Mouse (Mus musculus) MEL (cell line): ENCODE results near the gene Ephb2. TPM values are rescaled to one million over a fixed set of nuclear protein-coding genes. Genes with fewer than 3 reads are reported as not detected.

Source experiments
- DNase-seq: peaks from one replicate; pipeline ENCODE4 v3.0.0; 2011; ENCODE audit warnings: low read depth, low spot score
- H3K27ac ChIP-seq: 2 replicates; pipeline ENCODE4 v1.5.1; 2012; ENCODE audit warnings: low read depth, mild to moderate bottlenecking, control low read depth, low read length, moderate library complexity; ENCODE audit not compliant: control insufficient read depth
- H3K27me3 ChIP-seq, 2 experiments: fragments of 150-350 bp in 1 of 2; sonication (generic) in 1 of 2; 2 replicates each; pipeline ENCODE4 v1.6.1; 2012; ENCODE audit warnings: low read length in 2 of 2, mild to moderate bottlenecking in 2 of 2, improper control_type of control experiment in 1 of 2, moderate library complexity in 1 of 2; ENCODE audit not compliant: insufficient read depth in 2 of 2, control insufficient read depth in 1 of 2
- H3K36me3 ChIP-seq, 2 experiments: 2 replicates each; pipeline ENCODE4 v1.6.1; 2012 to 2014; ENCODE audit warnings: low read length in 2 of 2, improper control_type of control experiment in 1 of 2, inconsistent platforms in 1 of 2, mild to moderate bottlenecking in 1 of 2; ENCODE audit not compliant: insufficient read depth in 2 of 2, control insufficient read depth in 1 of 2
- H3K4me1 ChIP-seq, 2 experiments: fragments of 150-350 bp in 1 of 2; sonication (generic) in 1 of 2; 2 replicates each; pipeline ENCODE4 v1.6.1; 2012; ENCODE audit warnings: low read length in 2 of 2, improper control_type of control experiment in 1 of 2, mild to moderate bottlenecking in 1 of 2; ENCODE audit not compliant: insufficient read depth in 2 of 2, control insufficient read depth in 1 of 2
- H3K4me3 ChIP-seq, 2 experiments: fragments of 150-350 bp in 1 of 2; sonication (generic) in 1 of 2; 2 replicates each; pipeline ENCODE4 v1.5.1; 2012; ENCODE audit warnings: low read depth in 2 of 2, low read length in 2 of 2, mild to moderate bottlenecking in 2 of 2, moderate library complexity in 2 of 2, control low read depth in 1 of 2, improper control_type of control experiment in 1 of 2; ENCODE audit not compliant: control insufficient read depth in 1 of 2, insufficient read depth in 1 of 2
- H3K79me2 ChIP-seq: 2 replicates; pipeline ENCODE4 v1.6.1; 2012; ENCODE audit warnings: mild to moderate bottlenecking, low read length, moderate library complexity; ENCODE audit not compliant: control insufficient read depth, poor library complexity, insufficient read depth
- H3K9ac ChIP-seq: 2 replicates; pipeline ENCODE4 v1.6.1; 2012; ENCODE audit warnings: low read depth, mild to moderate bottlenecking, control low read depth, low read length, moderate library complexity; ENCODE audit not compliant: control insufficient read depth, poor library complexity, severe bottlenecking
- H3K9me3 ChIP-seq: fragments of 150-350 bp; sonication (generic); replicated peaks from 2 replicates; pipeline ENCODE4 v1.6.1; 2012; ENCODE audit warnings: mild to moderate bottlenecking, low read length, improper control_type of control experiment, moderate library complexity; ENCODE audit not compliant: insufficient read depth
- BHLHE40 ChIP-seq: IDR thresholded peaks from 2 replicates; pipeline ENCODE4 v1.6.1; 2012; ENCODE audit warnings: low read depth, mild to moderate bottlenecking, inconsistent platforms, low read length, improper control_type of control experiment, borderline replicate concordance
- CHD1 ChIP-seq: IDR thresholded peaks from 2 replicates; pipeline ENCODE4 v1.6.1; 2012; ENCODE audit warnings: low read depth, mild to moderate bottlenecking, inconsistent platforms, low read length, improper control_type of control experiment
- CHD2 ChIP-seq: IDR thresholded peaks from 2 replicates; pipeline ENCODE4 v1.6.1; 2011; ENCODE audit warnings: low read length, improper control_type of control experiment
- CTCF ChIP-seq, 3 experiments: IDR thresholded peaks in 2 of 3; conservative IDR thresholded peaks in 1 of 3; 2 replicates each; pipeline ENCODE4 v1.5.1; 2011 to 2012; ENCODE audit warnings: low read length in 3 of 3, low read depth in 2 of 3, mild to moderate bottlenecking in 2 of 3, improper control_type of control experiment in 1 of 3, inconsistent platforms in 1 of 3, mixed read lengths in 1 of 3, moderate library complexity in 1 of 3; ENCODE audit not compliant: control insufficient read depth in 1 of 3, insufficient read depth in 1 of 3, poor library complexity in 1 of 3, severe bottlenecking in 1 of 3
- EP300 ChIP-seq, 2 experiments: IDR thresholded peaks; 2 replicates each; pipeline ENCODE4 v1.6.1; 2011; ENCODE audit warnings: improper control_type of control experiment in 2 of 2, low read length in 2 of 2, low read depth in 1 of 2, mild to moderate bottlenecking in 1 of 2
- GATA1 ChIP-seq: IDR thresholded peaks from 2 replicates; pipeline ENCODE4 v1.6.1; 2011; ENCODE audit warnings: low read depth, low read length, improper control_type of control experiment
- MAFK ChIP-seq: IDR thresholded peaks from 2 replicates; pipeline ENCODE4 v1.6.1; 2011; ENCODE audit warnings: low read depth, mild to moderate bottlenecking, low read length, improper control_type of control experiment, borderline replicate concordance
- MAX ChIP-seq: IDR thresholded peaks from 2 replicates; pipeline ENCODE4 v1.6.1; 2011; ENCODE audit warnings: low read length, improper control_type of control experiment
- MEF2A ChIP-seq: IDR thresholded peaks from 2 replicates; pipeline ENCODE4 v1.6.1; 2014; ENCODE audit warnings: low read depth, mild to moderate bottlenecking, inconsistent platforms, low read length, improper control_type of control experiment; ENCODE audit not compliant: poor library complexity, insufficient replicate concordance, severe bottlenecking; ENCODE audit errors: extremely low read depth
- NRF1 ChIP-seq: IDR thresholded peaks from 2 replicates; pipeline ENCODE4 v1.6.1; 2014; ENCODE audit warnings: low read depth, mild to moderate bottlenecking, inconsistent platforms, low read length, improper control_type of control experiment, moderate library complexity; ENCODE audit not compliant: poor library complexity, insufficient read depth, severe bottlenecking
- POLR2A ChIP-seq, 2 experiments: IDR thresholded peaks; 2 replicates each; pipeline ENCODE4 v1.6.1; 2011 to 2012; ENCODE audit warnings: low read length in 2 of 2, mild to moderate bottlenecking in 2 of 2, control low read depth in 1 of 2, improper control_type of control experiment in 1 of 2, low read depth in 1 of 2, moderate library complexity in 1 of 2; ENCODE audit not compliant: control insufficient read depth in 1 of 2, insufficient read depth in 1 of 2, poor library complexity in 1 of 2
- POLR2AphosphoS2 ChIP-seq: IDR thresholded peaks from 2 replicates; pipeline ENCODE4 v1.6.1; 2011; ENCODE audit warnings: low read length, improper control_type of control experiment
- SMC3 ChIP-seq: IDR thresholded peaks from 2 replicates; pipeline ENCODE4 v1.6.1; 2011; ENCODE audit warnings: low read depth, low read length, improper control_type of control experiment
- TBP ChIP-seq: IDR thresholded peaks from 2 replicates; pipeline ENCODE4 v1.8.0; 2011; ENCODE audit warnings: low read depth, low read length, improper control_type of control experiment
- TCF12 ChIP-seq: IDR thresholded peaks from 2 replicates; pipeline ENCODE4 v1.6.1; 2014; ENCODE audit warnings: low read depth, mild to moderate bottlenecking, inconsistent platforms, low read length, improper control_type of control experiment, moderate library complexity
- UBTF ChIP-seq: IDR thresholded peaks from 2 replicates; pipeline ENCODE4 v1.6.1; 2012; ENCODE audit warnings: low read depth, mild to moderate bottlenecking, inconsistent platforms, low read length, improper control_type of control experiment, moderate library complexity, borderline replicate concordance; ENCODE audit not compliant: insufficient read depth
- USF1 ChIP-seq: IDR thresholded peaks from 2 replicates; pipeline ENCODE4 v1.6.1; 2014; ENCODE audit warnings: low read depth, mild to moderate bottlenecking, inconsistent platforms, low read length, improper control_type of control experiment, moderate library complexity
- ZC3H11A ChIP-seq: IDR thresholded peaks from 2 replicates; pipeline ENCODE4 v1.6.1; 2012; ENCODE audit warnings: low read depth, mild to moderate bottlenecking, inconsistent platforms, low read length, improper control_type of control experiment
- ZMIZ1 ChIP-seq: IDR thresholded peaks from 2 replicates; pipeline ENCODE4 v1.6.1; 2012; ENCODE audit warnings: low read depth, mild to moderate bottlenecking, inconsistent platforms, low read length, improper control_type of control experiment, moderate library complexity
- ZNF384 ChIP-seq: IDR thresholded peaks from 2 replicates; pipeline ENCODE4 v1.6.1; 2012; ENCODE audit warnings: low read depth, mild to moderate bottlenecking, inconsistent platforms, low read length, improper control_type of control experiment
- polyA plus RNA-seq, 2 experiments: library from polyadenylated mRNA; stranded (reverse) in 1 of 2; unstranded in 1 of 2; fragments of >175 nt in 1 of 2; fragments of >200 nt in 1 of 2; gene quantifications; 2 replicates each; pipeline versions ENCODE4 v1.2.1 to v1.2.4; 2012; ENCODE audit warnings: low replicate concordance in 2 of 2, low read depth in 1 of 2; ENCODE audit not compliant: insufficient read length in 2 of 2, insufficient read depth in 1 of 2, missing spikeins in 1 of 2
- total RNA-seq: library from RNA; depleted of rRNA; stranded (reverse); fragments of 300-350 nt; gene quantifications from 2 replicates; pipeline ENCODE4 v1.2.3, GENCODE M21; 2012

Gene Ephb2
- total and polyA plus RNA-seq, 3 experiments, result 1.9 to 4.1 TPM; not detected in 1

DNA sequence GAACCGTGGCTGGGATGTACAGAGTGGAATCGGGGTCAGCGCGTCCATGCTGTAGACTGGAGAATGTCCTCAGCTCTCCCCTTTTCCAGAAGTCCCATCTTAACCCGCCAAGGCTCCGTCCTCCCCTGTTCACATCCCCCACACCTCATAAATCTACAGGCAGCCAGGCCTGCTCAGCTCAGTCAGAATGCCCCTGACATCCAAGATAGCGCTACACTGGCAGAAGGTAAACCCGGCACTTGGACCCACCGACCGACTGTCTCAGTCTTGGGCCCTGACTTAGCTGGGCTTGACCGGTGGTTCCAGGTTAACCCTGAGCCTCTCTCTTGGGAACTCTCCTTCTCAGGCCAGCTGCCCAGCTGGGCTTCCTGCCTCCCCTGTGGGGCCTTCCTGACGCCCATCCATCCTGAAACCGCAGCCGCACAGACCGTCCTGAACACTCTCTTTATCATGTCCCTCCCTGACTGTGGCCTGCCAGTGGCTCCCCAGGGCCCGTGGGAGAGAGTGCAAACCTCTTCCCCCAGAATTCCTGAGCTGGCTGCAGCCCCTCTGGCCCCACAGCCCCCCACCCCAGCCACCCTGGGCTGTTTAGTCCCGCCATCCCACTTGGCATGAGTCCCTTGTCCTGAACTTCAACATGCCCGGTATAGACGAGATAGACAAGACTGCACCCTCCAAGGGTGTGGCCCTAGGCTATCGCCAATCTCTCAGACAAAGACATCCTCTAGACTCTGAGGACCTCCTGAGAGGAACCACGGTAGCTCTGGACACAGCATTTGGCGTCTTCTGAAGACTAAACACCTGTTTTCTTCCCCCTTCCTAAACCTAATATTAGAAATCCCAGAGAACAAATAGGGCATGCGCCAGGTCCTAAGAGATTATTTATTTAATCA lies 37.9 kb downstream of the Ephb2 start:
- H3K27me3 ChIP-seq, result no peaks in the 10 kb centered on the region; a peak in 1 of 4 replicates
- no peaks in the 10 kb centered on the region for H3K79me2 ChIP-seq
- H3K9ac ChIP-seq, result no peak overlapping the region
- TF ChIP-seq USF1, result no peak
- no peak for TF ChIP-seq ZMIZ1
- TF ChIP-seq EP300 (IDR thresholded peaks at IDR 0.05; ENCODE audit: low read depth in 1 of 2, low read length in 2 of 2), result 0 out of 4 replicates have a peak, but pooled peaks of 1 of the 2 experiments have one; percentile 25
- peak; percentile 42 for DNase-seq
- peaks cover 0 to 5% of the 10 kb centered on the region in 2 experiments; a peak in 2 of 4 replicates for H3K4me1 ChIP-seq
- H3K27ac ChIP-seq, result no peak overlapping the region
- no peaks in the 10 kb centered on the region for H3K9me3 ChIP-seq
- no peak overlapping the region for H3K4me3 ChIP-seq
- H3K36me3 ChIP-seq, result no peaks in the 10 kb centered on the region

DNA sequence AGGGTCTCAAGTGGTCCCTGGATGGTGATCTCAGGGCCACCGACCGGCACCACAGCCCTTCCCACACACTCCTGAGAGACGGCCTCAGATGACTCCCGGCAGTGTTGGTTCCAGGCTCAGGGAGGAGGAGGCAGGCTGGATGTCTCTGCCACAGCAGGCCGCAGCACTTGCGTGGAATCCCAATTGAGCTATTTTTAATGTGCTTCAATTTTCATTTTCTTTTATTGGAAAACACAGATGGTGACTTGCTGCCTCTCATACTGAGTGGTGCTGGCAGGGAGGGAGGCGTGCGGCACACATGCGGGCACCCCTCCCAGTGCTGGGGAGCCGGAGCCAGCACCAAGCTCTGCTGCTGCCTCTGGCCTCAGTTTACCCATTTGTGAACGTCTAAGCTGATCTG lies 42.5 kb downstream of the Ephb2 start:
- H3K4me1 ChIP-seq, result no peaks in the 10 kb centered on the region
- no peak for DNase-seq
- TF ChIP-seq TCF12, result no peak
- TF ChIP-seq SMC3, result no peak
- no peak for TF ChIP-seq MAX
- TF ChIP-seq EP300 (IDR thresholded peaks at IDR 0.05; ENCODE audit: low read depth in 1 of 2, low read length in 2 of 2), result no peak
- no peak for TF ChIP-seq GATA1
- TF ChIP-seq ZNF384, result no peak
- TF ChIP-seq CHD1, result no peak
- no peak for TF ChIP-seq MAFK
- TF ChIP-seq ZMIZ1, result no peak
- no peak for TF ChIP-seq CHD2
- TF ChIP-seq NRF1, result no peak
- no peak for TF ChIP-seq MEF2A
- TF ChIP-seq BHLHE40, result no peak
- TF ChIP-seq POLR2A (IDR thresholded peaks at IDR 0.05; ENCODE audit: control insufficient read depth in 1 of 2, insufficient read depth in 1 of 2, low read depth in 1 of 2, low read length in 2 of 2, poor library complexity in 1 of 2), result no peak
- TF ChIP-seq UBTF, result no peak
- TF ChIP-seq CTCF (IDR thresholded peaks at IDR 0.05 in 2 of 3, conservative IDR thresholded peaks at IDR 0.05 in 1 of 3; ENCODE audit: control insufficient read depth in 1 of 3, insufficient read depth in 1 of 3, low read depth in 2 of 3, low read length in 3 of 3, poor library complexity in 1 of 3, severe bottlenecking in 1 of 3), result no peak
- no peak for TF ChIP-seq POLR2AphosphoS2
- no peak for TF ChIP-seq ZC3H11A
- TF ChIP-seq TBP, result no peak
- no peaks in the 10 kb centered on the region; a peak in 1 of 4 replicates for H3K27me3 ChIP-seq
- no peaks in the 10 kb centered on the region for H3K36me3 ChIP-seq
- H3K9ac ChIP-seq, result no peak overlapping the region
- H3K4me3 ChIP-seq, result no peak overlapping the region
- no peak overlapping the region for H3K27ac ChIP-seq
- H3K9me3 ChIP-seq, result no peaks in the 10 kb centered on the region
- H3K79me2 ChIP-seq, result no peaks in the 10 kb centered on the region
